Mouse (Mus musculus): ENCODE data around the gene Bola1. TPM values are rescaled to one million over a fixed set of nuclear protein-coding genes. Genes with fewer than 3 reads are reported as not detected.
A peak's percentile ranks its signal among the peaks of the same experiment; 100 is the strongest.
"Not testable (repeated sequence)": the region's sequence is repeated elsewhere in the genome, so short reads cannot be mapped to it uniquely, and the experiment has no call there.

The Bola1 gene
- polyA plus RNA-seq, 1 experiment from 2014 or later: 51.1 TPM

DNA sequence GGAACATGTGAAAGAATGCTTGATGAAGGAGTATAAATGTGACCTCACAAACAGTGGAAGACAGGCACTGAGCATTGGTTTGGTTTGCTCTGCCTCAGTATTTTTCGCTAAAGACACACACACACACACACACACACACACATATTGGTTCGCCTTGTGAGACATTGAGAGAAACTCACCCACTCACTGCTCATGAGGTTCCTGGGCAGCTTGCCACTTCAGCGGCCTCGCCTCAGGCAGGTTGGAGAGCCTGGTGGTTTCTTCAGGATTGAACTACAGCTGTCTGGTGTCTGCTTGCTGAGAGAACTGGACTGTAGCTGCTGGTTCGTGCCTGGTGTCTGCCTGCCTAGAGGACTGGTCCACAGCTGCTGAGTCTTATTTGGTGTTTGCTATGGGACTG is 40.7 kb upstream of the Bola1 start:
- Histone ChIP-seq H3K27me3 (no peaks in the 10 kb centered on the region), H3K9me3 (no peaks in the 10 kb centered on the region), H3K9ac (no peak overlapping the region), H3K27ac (no peak overlapping the region), H3K4me3 (no peak overlapping the region), H3K36me3 (no peaks in the 10 kb centered on the region), H3K4me1 (peaks cover 30% of the 10 kb centered on the region), H3K4me2 (replicated peaks) (no peak overlapping the region)
- WGBS: 88% methylated on average over 5 of the region's 5 CpGs
- ATAC-seq (ENCODE audit: low FRiP score, low read depth): no peak

GRCm38 (mm10) chr3:96257190-96257589 is 37.7 kb upstream of the Bola1 start:
- Histone ChIP-seq H3K4me2 (replicated peaks) (no peak overlapping the region), H3K4me1 (peaks cover 15% of the 10 kb centered on the region), H3K9me3 (no peaks in the 10 kb centered on the region), H3K9ac (no peak overlapping the region), H3K4me3 (no peak overlapping the region), H3K27ac (0 out of 2 replicates have a peak overlapping the region, but pooled peaks have one; percentile 22), H3K27me3 (peaks cover 5% of the 10 kb centered on the region; the same call in 1 of the 2 replicates), H3K36me3 (no peaks in the 10 kb centered on the region)
- WGBS: 44% methylated on average over 3 of the region's 3 CpGs
- ATAC-seq (ENCODE audit: low FRiP score, low read depth): no peak

DNA sequence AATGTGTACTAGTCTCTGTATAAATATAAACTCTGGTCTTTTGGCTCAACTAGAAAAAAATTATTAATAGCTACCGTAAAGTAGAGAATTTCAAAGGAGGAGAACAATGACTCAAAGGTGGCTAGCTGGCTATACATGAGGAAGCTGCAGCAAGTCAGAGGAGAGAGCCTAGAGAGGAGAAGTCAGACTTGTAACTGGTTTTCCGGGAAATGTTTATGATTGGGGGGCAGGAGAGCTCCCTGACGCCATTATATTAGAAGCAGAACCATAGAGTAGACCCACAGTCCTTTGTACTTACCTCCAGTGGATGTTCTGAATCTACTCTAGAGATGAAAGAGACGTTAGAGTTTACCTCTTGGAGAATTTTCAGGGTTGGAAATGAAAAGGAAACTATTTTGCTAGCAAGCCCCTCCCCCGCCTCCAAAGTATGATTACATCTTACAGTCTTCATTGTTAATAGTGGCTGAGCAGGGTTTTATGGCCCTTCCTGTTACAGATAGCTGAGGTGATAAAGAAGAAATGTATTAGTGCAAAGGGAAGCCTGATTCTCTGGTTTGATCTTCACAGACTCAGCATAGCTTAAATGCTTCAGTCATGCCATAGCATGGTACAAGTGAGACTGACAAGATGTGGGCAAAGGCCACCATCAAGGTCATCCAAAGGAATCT is 36.6 kb upstream of the Bola1 start:
- Histone ChIP-seq H3K9ac (no peak overlapping the region), H3K4me1 (peaks cover 7% of the 10 kb centered on the region), H3K27ac (no peak overlapping the region), H3K4me3 (no peak overlapping the region), H3K4me2 (replicated peaks) (no peak overlapping the region), H3K27me3 (peaks cover 5% of the 10 kb centered on the region; the same call in 1 of the 2 replicates), H3K9me3 (no peaks in the 10 kb centered on the region), H3K36me3 (no peaks in the 10 kb centered on the region)
- 65% methylated on average over 5 of the region's 5 CpGs for WGBS
- no peak for ATAC-seq (ENCODE audit: low FRiP score, low read depth)

GRCm38 (mm10) chr3:96254683-96255355 is 35.3 kb upstream of the Bola1 start:
- peak overlapping the region; percentile 21; the same call in 1 of the 2 replicates for H3K4me2 ChIP-seq (replicated peaks)
- 42% methylated on average over 10 of the region's 10 CpGs for WGBS
- no peak for ATAC-seq (ENCODE audit: low FRiP score, low read depth)

DNA sequence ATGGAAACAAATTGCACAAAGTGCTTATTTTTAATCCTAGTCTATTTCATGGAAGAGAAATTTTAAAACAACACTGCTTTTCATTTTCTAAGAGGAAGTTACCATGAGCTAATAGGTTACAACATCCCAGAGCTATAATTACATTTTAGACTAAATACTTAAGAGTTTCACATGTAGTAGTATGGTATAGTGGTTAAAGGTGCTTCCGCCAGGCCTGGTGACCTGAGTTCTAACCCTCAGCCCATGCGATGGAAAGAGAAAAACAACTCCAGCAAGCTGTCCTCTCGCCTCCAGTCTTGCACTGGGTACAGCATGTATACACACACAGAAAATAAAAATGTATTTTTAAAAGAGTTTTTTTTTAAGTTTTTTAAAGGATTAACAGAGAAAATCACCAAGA is 32.3 kb upstream of the Bola1 start:
- H3K27me3 ChIP-seq: peaks cover 5% of the 10 kb centered on the region; the same call in 1 of the 2 replicates
- ATAC-seq (ENCODE audit: low FRiP score, low read depth): no peak
- H3K4me1 ChIP-seq: peaks cover 44% of the 10 kb centered on the region
- 75% methylated on average over 3 of the region's 3 CpGs for WGBS
- no peak overlapping the region for H3K4me2 ChIP-seq (replicated peaks)
- no peak overlapping the region for H3K4me3 ChIP-seq
- no peak overlapping the region for H3K9ac ChIP-seq
- H3K9me3 ChIP-seq: no peaks in the 10 kb centered on the region
- H3K36me3 ChIP-seq: no peaks in the 10 kb centered on the region
- H3K27ac ChIP-seq: no peak overlapping the region

More at GRCm38 (mm10) chr3:96254683-96255355, 35.3 kb upstream of the Bola1 start:
- Histone ChIP-seq H3K4me3 (no peak overlapping the region), H3K27ac (no peak overlapping the region), H3K4me1 (peaks cover 18% of the 10 kb centered on the region), H3K27me3 (peaks cover 5% of the 10 kb centered on the region; the same call in 1 of the 2 replicates), H3K9me3 (no peaks in the 10 kb centered on the region), H3K9ac (no peak overlapping the region), H3K36me3 (no peaks in the 10 kb centered on the region)

DNA sequence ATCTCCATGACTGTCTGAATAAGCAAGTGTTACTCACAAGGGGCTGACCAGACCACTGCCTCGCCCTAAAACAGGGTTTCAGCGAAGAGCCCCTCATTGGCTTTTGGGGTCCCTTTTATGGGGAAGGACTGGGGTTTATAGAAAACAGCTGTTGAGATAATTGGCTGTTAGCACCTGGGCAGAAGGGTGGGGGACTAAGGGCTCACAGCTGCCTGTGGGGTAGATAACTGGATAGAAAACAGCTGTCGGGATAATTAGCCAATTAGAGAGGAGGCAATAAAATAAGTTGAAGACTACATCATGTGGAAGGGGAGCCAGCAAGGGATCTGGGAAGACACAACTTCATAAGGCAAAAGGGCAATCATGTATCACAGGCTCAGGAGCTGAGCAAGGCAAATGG is 31.4 kb upstream of the Bola1 start:
- WGBS: 17% methylated on average over 3 of the region's 3 CpGs
- Histone ChIP-seq H3K9ac (no peak overlapping the region), H3K36me3 (no peaks in the 10 kb centered on the region), H3K4me3 (no peak overlapping the region), H3K9me3 (no peaks in the 10 kb centered on the region), H3K4me2 (replicated peaks) (peak overlapping the region; percentile 19; the same call in 1 of the 2 replicates), H3K4me1 (peaks cover 38% of the 10 kb centered on the region), H3K27me3 (peaks cover 5% of the 10 kb centered on the region; the same call in 1 of the 2 replicates), H3K27ac (no peak overlapping the region)
- no peak for ATAC-seq (ENCODE audit: low FRiP score, low read depth)

GRCm38 (mm10) chr3:96249034-96249345 is 29.5 kb upstream of the Bola1 start:
- H3K4me1 ChIP-seq: peaks cover 46% of the 10 kb centered on the region
- H3K9me3 ChIP-seq: no peaks in the 10 kb centered on the region
- H3K9ac ChIP-seq: no peak overlapping the region
- H3K27ac ChIP-seq: no peak overlapping the region
- 57% methylated on average over 4 of the region's 4 CpGs for WGBS
- ATAC-seq (ENCODE audit: low FRiP score, low read depth): no peak
- peak overlapping the region; percentile 64 for H3K4me2 ChIP-seq (replicated peaks)
- H3K4me3 ChIP-seq: peak overlapping the region; percentile 45; the same call in 1 of the 2 replicates
- no peaks in the 10 kb centered on the region for H3K36me3 ChIP-seq
- H3K27me3 ChIP-seq: peaks cover 5% of the 10 kb centered on the region; the same call in 1 of the 2 replicates

- H3K36me3 ChIP-seq: no peaks in the 10 kb centered on the region
- no peaks in the 10 kb centered on the region for H3K9me3 ChIP-seq
- no peak overlapping the region for H3K27ac ChIP-seq
- H3K4me2 ChIP-seq (replicated peaks): peak overlapping the region; percentile 64
- H3K27me3 ChIP-seq: peaks cover 4% of the 10 kb centered on the region; the same call in 1 of the 2 replicates
- H3K4me1 ChIP-seq: peaks cover 50% of the 10 kb centered on the region
- H3K9ac ChIP-seq: peak overlapping the region; percentile 70
- peak overlapping the region; percentile 45 for H3K4me3 ChIP-seq
- no peak for ATAC-seq (ENCODE audit: low FRiP score, low read depth)
- WGBS: 34% methylated on average over 6 of the region's 6 CpGs
Measured at GRCm38 (mm10) chr3:96248141-96249033, 28.9 kb upstream of the Bola1 start.

DNA sequence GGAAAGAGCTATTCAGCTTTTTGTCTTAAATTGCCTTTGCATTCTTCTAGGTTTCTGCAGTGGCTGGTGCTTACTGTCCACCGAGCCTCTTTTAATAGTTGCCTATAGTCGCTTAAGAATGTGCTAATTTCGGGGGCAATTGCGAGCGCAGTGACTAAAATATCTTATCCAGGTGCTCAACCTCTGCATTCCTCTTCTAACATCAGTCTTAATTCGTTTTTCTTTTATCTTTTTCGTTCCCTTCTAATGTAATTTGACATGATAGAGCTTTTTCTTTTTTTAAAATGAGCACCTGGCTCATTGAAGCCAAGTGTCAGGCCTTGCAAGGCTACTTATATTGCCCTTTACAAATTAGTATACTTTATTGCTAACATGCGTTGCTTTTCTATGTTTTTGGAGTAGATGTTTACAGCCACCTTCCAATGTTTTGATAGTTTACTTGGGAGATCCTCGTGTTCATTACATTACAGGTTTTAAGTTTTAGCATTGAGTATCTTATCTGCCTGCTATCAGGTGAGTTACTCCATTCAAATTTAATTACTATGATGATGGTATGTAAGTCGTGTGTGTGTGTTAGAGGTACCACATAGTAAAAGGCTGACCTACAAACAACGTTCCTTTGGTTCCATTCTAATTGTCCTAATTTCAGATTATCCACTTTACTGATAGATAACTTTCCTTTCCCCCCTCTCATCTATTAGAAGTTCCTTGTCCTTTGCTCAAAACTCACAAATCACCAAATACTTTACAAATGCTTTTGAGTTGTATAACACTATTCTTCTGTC is 28.0 kb upstream of the Bola1 start:
- ATAC-seq (ENCODE audit: low FRiP score, low read depth): no peak
- Histone ChIP-seq H3K27ac (peak overlapping the region; percentile 70), H3K36me3 (no peaks in the 10 kb centered on the region), H3K9me3 (no peaks in the 10 kb centered on the region), H3K4me2 (replicated peaks) (peak overlapping the region; percentile 64), H3K4me3 (peak overlapping the region; percentile 45), H3K9ac (peak overlapping the region; percentile 70), H3K4me1 (peaks cover 50% of the 10 kb centered on the region), H3K27me3 (no peaks in the 10 kb centered on the region)
- WGBS: 4% methylated on average over 11 of the region's 11 CpGs

DNA sequence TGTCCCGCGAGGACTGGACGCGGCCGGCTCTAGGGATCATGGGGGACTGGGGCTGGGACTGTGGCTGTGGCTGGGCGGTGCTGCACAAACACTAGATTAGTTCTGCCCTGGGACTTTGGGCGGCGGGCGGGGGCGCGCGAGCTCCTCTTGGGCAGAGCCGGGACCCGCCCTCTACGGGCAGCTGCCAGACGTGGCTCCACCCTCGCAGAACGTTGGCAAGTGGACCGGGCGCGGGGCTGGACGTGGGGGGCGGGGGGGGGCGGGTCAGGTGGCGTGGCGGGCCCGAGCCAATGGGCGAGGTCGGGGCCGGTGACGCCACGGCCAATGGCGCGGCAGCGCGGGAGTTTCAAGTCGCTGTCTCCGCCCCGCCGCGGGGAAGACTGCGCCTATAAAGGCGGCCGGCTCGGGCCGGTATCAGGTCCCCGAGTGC is 26.9 kb upstream of the Bola1 start, which contains the start of gene Hist2h3c1:
Gene Hist2h3c1 (plus strand): TSS at position 259 of the 430 bp plus-strand sequence.
- 0% methylated on average over 1 of the region's 47 CpGs for WGBS
- Histone ChIP-seq H3K27ac (peak within 1 kb of the TSS; percentile 75), H3K9ac (peak within 1 kb of the TSS; percentile 70), H3K4me3 (peak within 1 kb of the TSS; percentile 45), H3K4me1 (peaks cover 50% of the 10 kb centered on the region), H3K4me2 (replicated peaks) (peak within 1 kb of the TSS; percentile 64)
- not testable (repeated sequence) for H3K36me3 ChIP-seq, H3K27me3 ChIP-seq, H3K9me3 ChIP-seq
- ATAC-seq (ENCODE audit: low FRiP score, low read depth): peak; percentile 91

GRCm38 (mm10) chr3:96246018-96246417 is 26.5 kb upstream of the Bola1 start:
- H3K4me3 ChIP-seq: peak overlapping the region; percentile 39
- H3K4me1 ChIP-seq: peaks cover 50% of the 10 kb centered on the region
- H3K9ac ChIP-seq: 0 out of 2 replicates have a peak overlapping the region, but pooled peaks have one; percentile 59
- H3K27ac ChIP-seq: peak overlapping the region; percentile 75; the same call in 1 of the 2 replicates
- 0% methylated on average over 10 of the region's 21 CpGs for WGBS
- not testable (repeated sequence) for H3K27me3 ChIP-seq; H3K9me3 ChIP-seq; H3K36me3 ChIP-seq; ATAC-seq (ENCODE audit: low FRiP score, low read depth)
- H3K4me2 ChIP-seq (replicated peaks): peak overlapping the region; percentile 53

All from limb, embryonic 13.5 days (tissue).